Mouse (Mus musculus) cerebellum, adult 11 months (tissue): ENCODE results near the gene Brpf3.
"Not testable (repeated sequence)": the region's sequence is repeated elsewhere in the genome, so short reads cannot be mapped to it uniquely, and the experiment has no call there.

ENCODE experiments used
- DNase-seq: peaks from one replicate; pipeline ENCODE4 v3.0.0; 2022

Brpf3 gene

DNA sequence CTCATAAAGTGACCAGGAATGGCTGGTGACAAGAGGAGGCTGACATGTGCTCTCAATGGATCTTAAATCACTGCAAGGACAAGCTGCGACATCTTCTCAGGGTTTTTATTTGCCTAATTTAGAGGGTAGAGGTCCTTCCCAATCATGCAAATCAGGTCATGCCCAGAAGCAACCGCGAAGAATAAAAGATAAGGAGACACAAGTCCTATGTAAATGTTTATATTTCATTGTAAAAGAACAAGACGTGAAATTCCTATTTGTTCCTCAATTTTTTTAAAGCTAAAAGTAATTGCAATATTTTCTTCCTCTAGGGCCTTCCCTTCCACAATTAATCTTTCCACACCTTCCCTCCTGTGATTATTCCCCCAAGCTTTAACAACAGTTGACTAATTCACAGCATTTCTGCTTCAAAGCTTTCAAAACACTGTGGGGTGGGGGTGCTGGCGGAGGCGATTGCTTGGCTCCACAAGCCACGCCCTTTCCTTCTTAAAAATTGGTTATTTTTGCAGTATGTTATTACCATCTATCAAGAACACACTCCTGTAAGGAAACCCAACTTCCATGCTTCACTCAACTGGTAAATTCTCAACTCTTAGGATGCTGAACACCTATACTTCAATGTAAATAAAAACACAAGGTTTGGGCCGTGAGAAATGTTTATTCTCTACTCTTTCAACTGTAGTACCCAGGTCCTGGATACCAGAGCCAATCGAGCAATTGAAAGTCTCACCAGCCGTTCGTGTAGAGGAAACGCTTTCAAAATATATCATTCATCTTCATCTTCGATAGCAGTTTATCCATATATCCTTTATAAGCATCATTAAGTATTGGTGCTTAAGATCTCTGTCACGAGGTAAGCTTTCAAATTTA lies 1.4 kb upstream of the Brpf3 start:
- DNase-seq, result no peak

DNA sequence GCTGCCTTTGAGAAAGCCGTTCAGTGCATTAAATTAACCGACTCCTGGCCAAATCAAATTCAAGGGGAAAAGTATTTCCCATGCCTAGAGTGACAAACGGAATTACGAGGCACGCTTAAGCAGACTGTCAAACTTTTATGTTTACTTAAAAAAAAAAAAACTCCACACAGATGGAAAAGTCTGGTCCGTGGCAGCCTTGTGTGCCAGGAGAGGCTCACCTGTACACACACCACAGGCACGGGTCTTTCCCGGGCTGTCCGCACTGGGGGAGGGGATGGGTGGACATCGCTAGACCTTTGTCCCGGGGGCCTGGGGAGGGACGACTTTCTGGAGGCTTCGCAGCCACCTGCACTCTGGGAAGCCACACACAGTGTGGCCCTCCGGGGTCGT lies 614 bp upstream of the Brpf3 start:
- no peak for DNase-seq

DNA sequence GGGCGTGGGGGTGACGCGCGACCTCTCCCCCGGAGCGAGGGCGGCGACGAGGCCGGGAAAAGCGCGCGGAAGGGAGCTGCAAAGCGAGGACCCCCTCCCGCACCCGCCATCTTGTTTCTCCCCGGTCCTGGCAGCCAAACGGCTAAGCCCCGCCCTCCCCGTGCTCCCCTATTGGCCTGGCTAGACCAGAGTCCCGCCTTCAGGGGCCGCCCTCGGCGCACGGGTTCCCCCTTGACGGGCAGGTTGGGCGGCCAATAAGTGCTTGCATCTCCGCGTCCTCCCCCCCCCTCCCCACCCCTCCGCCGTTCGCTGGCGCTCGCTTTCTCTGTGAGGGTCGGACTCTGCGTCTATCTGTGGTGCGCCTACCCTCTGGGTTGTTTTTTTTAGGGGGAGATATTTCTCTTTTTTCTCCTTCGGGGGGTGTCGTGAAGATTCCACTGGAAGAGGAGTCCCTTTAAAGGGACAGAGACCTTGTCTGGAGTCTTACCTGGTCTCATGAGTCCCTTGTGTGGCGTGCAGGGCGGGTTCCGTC lies 650 bp downstream of the Brpf3 start:
- DNase-seq, result peak; percentile 99

DNA sequence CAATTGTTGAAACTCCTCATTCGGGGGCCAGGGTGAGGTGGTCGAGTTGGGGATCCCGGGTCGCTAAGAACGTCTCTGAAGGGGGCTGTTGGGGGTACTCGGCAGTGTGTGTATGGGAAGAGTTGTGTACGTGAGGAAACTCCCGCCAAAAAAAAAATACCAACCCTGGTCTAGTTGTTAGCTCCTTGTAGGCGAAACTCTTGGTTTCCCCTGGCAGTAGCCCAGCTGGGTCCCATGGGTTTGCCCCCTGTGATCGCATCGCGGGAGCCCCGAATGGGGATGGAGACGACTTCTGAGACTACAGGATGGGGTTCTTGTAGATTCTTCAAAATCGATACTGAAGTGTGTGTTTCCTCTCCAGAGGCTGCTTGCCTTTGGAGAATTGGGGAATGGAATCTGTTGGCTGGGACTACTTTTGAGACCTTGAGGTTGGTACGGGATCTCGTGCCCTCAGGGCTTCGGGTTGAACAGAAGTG lies 1.2 kb downstream of the Brpf3 start:
- no peak for DNase-seq

DNA sequence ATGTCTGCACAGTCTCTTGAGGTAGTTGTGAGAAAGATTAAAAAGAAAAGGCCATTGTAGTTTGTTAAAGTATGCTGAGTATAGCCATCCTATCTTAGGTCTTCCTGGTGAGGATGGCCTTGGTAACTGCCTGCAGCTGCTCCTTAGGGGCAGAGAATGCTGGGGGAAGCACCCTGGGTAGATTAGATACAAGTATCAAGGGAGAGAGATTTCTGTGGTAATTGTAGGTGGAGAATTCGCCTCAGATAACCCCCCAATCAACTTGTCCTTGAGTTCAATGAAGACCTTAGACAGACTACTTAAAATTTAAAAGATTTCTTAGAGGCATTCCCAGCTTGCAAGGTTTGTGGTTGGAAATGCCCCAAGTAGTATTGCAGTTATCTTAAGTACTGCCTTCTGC lies 2.4 kb downstream of the Brpf3 start:
- no peak for DNase-seq

DNA sequence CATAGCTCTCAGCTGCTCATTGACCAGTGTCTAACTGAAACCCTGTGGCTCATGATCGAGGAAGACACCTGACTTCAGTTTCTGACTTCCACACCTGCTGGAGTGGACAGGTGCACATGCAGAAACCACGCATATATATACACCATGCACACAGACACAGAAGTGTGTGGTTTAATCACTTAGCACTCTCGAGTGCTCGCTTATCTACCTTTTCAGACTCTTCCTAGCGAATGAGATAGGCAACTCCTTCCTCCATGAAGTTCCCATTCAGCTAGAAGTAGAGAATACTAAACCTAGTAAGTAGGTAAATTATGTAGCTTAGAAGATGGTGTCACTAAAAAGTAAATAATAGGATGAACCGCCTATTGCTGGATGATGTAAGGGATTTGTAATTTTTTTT lies 4.1 kb downstream of the Brpf3 start:
- no peak for DNase-seq

DNA sequence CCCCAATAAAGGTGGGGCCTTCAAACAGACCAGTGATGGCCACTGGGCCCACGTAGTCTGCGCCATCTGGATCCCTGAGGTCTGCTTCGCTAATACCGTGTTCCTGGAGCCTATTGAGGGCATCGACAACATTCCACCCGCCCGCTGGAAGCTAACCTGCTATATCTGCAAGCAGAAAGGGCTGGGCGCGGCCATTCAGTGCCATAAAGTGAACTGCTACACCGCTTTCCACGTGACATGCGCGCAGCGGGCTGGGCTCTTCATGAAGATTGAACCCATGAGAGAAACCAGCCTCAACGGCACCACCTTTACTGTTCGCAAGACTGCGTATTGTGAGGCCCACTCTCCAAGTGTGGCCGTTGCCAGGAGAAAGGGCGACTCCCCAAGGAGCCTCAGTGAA lies 5.9 kb downstream of the Brpf3 start:
- no peak for DNase-seq

DNA sequence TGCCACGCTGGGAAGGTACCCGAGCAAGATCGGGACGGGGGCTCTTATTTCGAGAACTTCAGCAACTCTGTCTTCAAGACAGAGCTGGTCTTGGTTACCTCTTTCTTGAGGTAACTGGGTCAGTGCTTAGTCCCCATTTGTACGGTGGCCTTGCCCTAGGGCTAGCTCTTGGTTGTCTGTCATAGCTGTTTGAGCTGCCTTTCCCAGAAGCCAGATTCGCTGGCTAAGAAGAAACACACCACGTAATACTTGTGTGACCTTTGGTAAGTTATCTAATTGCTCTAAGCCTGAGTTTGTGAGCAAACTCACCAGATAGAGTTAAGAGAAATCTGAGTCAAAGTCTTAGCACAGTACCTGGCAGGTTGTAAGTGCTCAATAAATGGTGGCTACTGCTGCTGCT lies 7.8 kb downstream of the Brpf3 start:
- DNase-seq, result no peak

DNA sequence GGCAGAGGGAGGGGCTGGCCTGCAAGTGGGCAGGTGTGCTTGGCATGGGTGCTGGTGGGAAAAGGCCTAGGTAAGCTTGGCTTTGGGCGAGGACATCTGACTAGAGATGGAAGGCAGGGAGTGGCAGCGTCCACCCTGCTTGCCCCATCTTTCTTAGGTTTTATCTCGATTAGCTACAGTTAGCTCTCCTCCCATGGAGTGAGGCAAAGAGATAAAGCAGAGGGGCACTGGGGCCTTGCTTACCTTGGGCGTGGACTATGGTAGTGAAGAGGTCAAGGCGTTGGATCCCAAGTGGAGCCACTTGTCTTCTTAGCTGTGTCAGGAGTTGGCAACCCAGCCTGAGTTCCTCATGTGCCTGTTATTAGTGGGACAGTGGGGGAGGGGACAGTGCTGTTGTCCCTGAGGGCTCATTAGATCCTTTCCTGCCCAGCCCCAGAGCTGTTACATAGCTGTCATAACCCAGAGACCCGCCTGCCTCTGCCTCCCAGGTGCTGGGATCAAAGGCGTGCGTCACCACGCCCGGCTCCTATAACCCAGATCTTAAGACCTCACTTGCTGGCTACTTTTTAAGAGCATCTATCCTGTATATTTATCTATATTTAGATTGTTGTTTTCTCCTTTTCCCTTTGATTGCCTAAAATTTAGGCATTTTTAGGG lies 8.4 kb downstream of the Brpf3 start:
- no peak for DNase-seq

DNA sequence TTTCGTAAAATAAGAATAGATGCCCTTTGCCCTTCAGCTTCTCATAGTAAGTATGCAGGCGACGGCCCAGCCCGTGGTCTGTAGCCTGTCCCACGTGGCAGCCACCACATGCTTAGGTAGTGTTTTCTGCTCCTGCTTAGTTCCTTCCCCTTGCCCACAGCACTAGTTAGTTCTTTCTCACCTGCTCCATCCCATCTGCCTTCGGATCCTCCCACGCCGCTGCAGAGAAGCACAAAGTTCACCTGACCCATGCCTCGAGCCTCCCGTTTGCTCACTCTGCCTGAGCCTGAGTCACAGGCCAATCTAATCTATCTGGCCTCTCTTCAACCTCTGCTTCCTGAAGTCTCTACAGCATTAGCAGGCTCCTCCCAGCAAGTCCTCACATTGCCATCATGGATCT lies 11.5 kb downstream of the Brpf3 start:
- DNase-seq, result no peak

DNA sequence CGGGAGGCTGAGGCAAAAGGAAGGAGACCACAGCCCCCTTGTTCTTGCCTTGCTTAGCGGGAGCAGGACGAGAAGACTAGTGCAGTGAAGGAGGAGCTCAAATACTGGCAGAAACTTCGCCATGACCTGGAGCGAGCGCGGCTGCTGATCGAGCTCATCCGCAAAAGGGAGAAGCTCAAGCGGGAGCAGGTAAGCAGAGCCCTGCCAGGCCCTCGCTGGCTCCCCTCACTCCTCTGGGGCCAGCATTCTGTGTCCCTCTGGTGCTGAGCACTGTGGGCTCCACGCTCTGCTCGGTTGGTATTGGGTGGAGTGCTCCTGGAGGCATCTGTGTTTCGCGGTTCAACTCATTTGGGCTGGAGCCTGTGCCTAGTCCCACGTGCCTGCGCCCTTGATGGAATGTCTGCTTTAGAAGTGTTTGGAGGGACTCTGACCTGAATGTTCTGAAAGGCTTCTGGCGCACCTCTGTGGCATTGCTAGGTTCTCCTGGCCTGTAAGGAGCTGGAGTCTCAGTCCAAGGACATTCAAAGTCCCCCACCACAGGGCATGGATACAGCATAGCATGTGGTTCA lies 13.7 kb downstream of the Brpf3 start:
- DNase-seq, result no peak

DNA sequence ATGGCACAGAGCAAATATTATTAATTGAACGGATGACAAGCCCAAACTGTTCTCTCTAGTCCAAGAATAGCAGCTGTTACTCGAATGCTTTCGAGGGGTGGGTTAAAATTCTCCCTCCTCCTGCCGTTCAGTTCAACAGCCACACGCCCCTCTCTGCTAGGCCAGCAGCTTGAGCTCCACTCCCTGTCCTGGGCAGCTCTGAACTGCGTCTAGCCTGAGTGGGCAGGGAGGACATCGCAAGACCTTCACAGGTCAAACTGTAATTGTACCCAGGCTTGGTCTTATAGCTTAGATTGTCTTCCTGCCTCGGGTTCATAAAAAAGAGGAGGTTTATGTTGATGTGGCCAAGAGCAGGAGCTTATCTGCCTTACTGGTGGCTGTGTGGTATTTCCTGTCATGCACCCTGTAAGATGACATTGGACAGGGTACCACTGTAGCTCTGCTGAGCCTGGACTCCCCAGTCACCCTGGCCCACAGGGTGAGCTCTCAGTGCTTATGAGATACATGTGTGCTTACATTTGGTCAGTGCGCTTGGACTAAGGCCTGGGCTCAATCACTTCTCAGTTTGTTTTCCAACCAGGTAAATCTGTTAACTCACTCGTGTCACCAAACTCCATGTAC lies 14.6 kb downstream of the Brpf3 start:
- no peak for DNase-seq

DNA sequence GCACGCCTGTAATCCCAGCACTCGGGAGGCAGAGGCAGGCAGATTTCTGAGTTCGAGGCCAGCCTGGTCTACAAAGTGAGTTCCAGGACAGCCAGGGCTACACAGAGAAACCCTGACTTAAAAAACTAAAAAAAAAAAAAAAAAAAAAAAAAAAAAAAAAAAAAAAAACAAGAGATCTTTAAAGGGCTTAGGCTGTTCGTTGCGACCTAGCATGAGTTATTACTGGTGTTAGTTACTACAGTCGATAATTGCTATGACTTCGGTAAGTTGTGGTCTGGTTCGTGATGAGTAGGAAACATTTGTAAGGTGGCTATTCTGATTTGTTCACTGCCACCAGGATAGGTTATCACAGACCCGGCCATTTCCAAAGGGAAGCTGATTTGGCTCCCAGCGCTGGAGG lies 15.4 kb downstream of the Brpf3 start:
- DNase-seq, result not testable (repeated sequence)

DNA sequence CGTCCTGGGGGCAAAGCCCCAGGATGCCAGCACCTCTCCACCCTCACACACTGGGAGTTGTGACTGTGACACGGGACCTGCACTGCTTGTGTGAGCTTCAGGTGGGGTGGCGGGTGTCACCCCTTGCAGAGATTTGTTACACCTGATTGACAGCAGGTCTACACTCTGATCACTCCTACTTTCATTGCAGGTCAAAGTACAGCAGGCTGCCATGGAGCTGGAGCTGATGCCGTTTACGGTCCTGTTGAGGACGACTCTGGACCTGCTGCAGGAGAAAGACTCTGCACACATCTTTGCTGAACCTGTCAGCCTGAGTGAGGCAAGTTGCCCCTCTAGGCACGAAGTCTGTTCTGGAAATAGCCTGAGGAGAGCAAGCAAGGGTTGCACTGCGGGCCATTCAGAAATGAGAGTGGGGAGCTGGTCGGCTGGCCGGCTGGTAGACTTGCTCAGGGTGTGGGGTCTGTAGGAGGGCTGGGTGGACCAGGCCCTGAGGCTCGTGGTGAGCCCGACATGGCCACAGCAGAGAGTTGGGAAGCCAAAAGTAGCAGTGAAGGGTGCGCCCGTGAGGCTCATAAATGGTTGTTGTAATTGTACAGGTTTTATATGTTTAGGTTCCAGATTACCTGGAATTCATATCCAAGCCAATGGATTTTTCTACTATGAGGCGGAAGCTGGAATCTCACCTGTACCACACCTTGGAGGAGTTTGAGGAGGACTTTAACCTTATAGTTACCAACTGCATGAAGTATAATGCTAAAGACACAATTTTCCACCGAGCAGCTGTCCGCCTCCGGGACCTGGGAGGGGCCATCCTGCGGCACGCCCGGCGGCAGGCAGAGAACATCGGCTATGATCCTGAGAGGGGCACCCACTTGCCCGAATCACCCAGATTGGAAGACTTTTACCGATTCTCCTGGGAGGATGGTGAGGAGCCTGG lies 16.3 kb downstream of the Brpf3 start:
- DNase-seq, result no peak

DNA sequence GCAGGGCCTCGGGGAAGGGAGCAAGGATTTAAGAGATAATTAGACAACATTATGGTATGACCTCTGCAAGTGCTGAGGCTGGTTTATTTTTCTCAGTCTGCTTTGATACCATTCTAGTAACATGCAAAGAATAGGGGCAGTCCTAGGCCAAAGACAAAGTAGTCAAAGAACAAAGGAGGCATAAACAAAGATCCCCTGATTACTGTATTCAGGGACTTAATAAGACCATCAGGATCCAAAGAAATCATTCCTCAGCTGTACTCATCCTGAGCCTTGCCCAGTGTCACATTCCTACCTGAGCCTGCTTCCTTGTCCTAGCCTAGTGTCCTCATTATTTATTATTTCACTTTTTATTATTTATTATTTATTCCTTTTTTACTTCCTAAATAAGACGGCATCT lies 19.3 kb downstream of the Brpf3 start:
- no peak for DNase-seq

DNA sequence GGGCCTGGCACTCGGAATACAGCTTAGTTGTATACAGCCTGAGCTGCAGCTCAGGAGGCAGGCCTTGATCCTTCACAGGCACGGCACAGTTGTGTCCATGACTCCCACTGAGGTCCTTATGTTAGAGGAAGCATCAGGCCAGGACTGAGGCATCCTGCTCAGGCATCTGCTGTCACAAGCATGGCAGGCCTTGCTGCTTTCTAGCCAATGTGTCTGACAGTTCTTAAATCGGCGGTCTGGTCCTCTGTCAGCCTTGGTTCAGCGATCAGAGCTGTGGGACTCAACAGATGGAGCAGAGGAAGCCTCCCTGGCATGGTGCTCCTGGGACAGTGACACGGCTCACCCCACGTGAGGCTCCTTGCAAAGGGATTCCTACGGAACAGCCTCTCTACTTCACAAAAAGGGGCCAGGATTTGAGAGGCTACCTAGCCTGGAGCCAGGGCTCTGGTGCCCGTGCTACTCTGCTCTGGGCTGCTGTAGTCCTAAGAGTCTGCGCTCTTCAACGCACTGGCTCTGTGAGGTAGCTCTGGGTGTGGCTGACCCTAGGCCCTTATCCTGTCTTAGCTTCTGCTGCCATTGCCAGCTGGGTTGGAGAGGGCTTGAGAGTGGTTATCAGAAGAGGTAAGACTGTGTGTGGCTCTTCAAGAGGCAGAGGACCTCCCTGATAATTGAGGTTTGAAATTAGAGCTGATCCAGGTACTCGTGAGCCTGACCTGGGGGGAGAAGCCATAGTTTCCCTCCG lies 22.3 kb downstream of the Brpf3 start:
- DNase-seq, result peak; percentile 86

DNA sequence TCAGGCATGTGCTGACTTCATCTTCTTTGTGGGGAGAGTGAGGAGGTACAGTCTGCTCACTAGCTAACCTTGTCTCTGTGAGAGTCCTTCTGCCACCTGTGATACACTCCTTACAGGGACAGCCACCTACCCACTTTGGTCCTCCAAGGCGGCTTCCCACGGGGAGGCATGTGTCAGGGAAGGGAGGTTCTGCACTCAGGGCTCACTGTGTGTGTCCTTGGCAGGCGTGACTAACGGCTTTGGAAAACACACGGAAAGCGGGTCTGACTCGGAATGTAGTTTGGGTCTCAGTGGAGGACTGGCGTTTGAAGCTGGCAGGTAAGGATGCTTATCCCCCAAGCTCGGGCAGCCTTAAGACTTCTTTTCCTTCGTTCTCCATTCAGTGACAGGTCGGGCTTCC lies 22.9 kb downstream of the Brpf3 start:
- no peak for DNase-seq

DNA sequence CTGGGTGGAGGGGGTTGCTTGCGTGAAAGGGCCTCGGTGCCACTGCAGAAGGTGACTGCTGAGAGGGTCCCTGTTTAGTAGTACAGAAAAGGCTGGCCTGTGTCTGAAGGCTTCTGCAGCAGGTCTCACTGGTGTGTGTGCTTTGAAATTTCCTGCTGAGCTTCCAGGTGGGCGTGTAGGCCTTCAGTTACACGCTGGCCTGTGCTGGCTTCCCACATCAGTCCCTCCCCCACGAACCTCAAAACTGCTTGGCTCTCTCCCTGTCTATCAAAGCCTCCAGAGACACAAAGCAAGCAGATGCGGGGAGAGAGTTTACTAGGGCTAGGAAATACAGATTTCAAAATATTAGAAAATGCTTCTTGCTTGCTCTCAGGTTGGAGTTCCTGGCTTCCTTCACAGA lies 24.0 kb downstream of the Brpf3 start:
- no peak for DNase-seq

DNA sequence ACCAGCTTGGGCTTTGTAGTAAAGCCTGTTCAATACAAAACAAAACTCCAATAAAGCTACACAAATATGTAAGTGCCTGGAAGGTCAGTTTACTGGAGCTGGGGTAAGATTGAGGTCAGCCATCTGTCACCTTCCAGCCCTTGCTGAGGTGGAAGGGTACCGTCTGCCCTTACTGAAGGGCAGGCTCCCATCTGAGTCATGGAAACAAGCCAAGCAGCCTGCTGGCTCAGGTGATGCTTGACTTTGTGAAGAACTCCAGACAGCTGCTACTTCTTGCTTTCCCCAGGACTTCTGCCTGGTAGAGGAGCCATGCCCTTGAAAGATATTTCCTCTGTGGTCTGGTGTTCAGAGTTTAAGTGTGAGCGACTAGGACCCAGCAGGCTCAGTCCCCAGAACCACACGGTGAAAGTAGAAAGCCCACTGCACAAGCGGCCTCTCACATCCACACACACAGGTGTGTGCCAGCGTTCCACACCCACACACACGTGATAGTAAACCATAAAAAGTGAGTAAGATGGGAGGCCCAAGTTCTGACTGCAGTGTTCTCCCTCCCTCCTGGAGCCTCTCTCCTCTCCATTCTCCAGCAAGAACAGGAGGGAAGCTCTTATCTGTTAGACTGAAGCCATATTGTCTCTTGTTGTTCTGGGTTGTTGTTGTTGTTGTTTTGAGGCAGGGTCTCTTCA lies 24.6 kb downstream of the Brpf3 start:
- DNase-seq, result no peak

DNA sequence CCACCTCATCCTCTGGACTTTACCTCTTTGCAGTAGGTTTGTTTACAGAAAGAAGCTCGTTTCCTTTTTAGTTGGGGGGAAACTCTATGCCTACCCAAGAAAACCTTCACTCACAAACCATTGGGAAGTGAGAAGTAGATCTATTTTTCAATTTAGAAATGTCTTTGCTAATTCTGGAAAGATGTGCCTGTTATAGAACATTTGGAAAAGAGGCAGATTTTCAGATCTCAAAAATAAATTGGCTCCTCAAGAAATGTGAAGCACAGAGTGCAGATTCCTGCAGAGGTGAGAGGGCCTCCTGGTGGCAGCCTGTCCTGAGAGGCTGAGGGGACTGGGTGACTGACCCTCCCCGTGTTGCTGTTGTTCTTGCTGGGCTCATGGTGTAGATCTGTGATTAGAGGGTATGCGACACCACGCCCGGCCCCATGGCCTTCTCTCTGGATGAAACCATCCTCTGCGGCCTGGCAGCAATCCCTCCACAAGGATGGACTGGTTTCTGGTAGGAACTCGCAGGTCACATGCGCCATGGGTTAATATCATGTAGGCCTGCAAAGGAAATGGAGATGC lies 26.9 kb downstream of the Brpf3 start:
- no peak for DNase-seq

DNA sequence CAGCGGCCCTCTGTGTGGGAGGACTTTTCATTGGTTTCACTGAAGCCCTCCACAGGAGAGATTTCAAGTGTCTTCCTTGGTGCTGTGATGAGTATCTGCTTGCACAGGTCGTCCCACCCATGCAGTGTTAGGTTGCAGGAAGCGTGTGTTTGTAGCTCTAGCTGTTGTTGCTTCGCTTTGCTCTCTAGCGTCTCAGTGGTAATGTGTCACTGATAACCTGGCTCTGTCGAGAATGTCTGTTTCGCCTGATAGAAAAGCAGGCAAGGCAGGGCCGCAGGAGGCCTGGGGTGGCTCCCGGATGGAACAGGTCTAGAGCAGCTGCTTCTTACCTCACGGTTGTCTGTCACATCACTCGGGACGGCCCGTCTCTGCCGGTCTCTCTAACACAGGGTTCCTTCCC lies 28.2 kb downstream of the Brpf3 start:
- no peak for DNase-seq
